Mouse (Mus musculus) ES-Bruce4 (cell line): ENCODE results near the gene Dnah8.

Experiments used
- CTCF ChIP-seq: IDR thresholded peaks from one replicate; pipeline ENCODE4 v1.8.1; 2011; ENCODE audit warnings: low read depth, low read length
- EP300 ChIP-seq: IDR thresholded peaks from 2 replicates; pipeline ENCODE4 v1.6.1; 2011; ENCODE audit warnings: low read depth, low read length; ENCODE audit not compliant: insufficient read depth
- POLR2A ChIP-seq: IDR thresholded peaks from one replicate; pipeline ENCODE4 v1.8.1; 2011; ENCODE audit warnings: low read length; ENCODE audit not compliant: insufficient read depth

- no peak for TF ChIP-seq EP300
- no peak for TF ChIP-seq CTCF
- TF ChIP-seq POLR2A: no peak
These were observed 272.9 kb downstream of the Dnah8 start for GRCm38 (mm10) chr17:30897075-30897474.
